Mouse (Mus musculus) liver, embryonic 11.5 days (tissue): ENCODE data around the gene Cfdp1. TPM values are rescaled to one million over a fixed set of nuclear protein-coding genes. Genes with fewer than 3 reads are reported as not detected.

Source experiments
- ATAC-seq: fragments of 200-750 bp; cut with Nextera tagmentation; replicated peaks from 2 replicates; pipeline ENCODE4 v1.8.0; 2017; ENCODE audit warnings: moderate number of reproducible peaks, mild to moderate bottlenecking, moderate TSS enrichment, moderate library complexity; ENCODE audit not compliant: low FRiP score
- DNase-seq: peaks from one replicate; pipeline ENCODE4 v3.0.0-alpha.2; 2017; ENCODE audit warnings: low spot score
- H3K27ac ChIP-seq: fragments of 300-500 bp; sonication (generic); 2 replicates; pipeline ENCODE4 v1.5.1; 2014; ENCODE audit warnings: mild to moderate bottlenecking, low read depth, low read length, control low read depth
- H3K27me3 ChIP-seq: fragments of 300-500 bp; sonication (generic); replicated peaks from 2 replicates; pipeline ENCODE4 v1.6.1; 2014; ENCODE audit warnings: low read length, mixed read lengths; ENCODE audit not compliant: control insufficient read depth, insufficient read depth
- H3K36me3 ChIP-seq: fragments of 300-500 bp; sonication (generic); 2 replicates; pipeline ENCODE4 v1.6.1; 2014; ENCODE audit warnings: mild to moderate bottlenecking, low read length, moderate library complexity, mixed read lengths; ENCODE audit not compliant: control insufficient read depth, insufficient read depth
- H3K4me1 ChIP-seq: fragments of 300-500 bp; sonication (generic); replicated peaks from 2 replicates; pipeline ENCODE4 v1.6.1; 2014; ENCODE audit warnings: low read length, mixed read lengths; ENCODE audit not compliant: control insufficient read depth, insufficient read depth
- H3K4me2 ChIP-seq: fragments of 300-500 bp; sonication (generic); 2 replicates; pipeline ENCODE4 v1.6.1; 2014; ENCODE audit warnings: mild to moderate bottlenecking, control low read depth, moderate library complexity
- H3K4me3 ChIP-seq: fragments of 300-500 bp; sonication (generic); 2 replicates; pipeline ENCODE4 v1.5.1; 2014; ENCODE audit warnings: low read depth, low read length, control low read depth
- H3K9ac ChIP-seq: fragments of 300-500 bp; sonication (generic); 2 replicates; pipeline ENCODE4 v1.6.1; 2014; ENCODE audit warnings: low read depth, low read length, control low read depth
- H3K9me3 ChIP-seq: fragments of 300-500 bp; sonication (generic); 2 replicates; pipeline ENCODE4 v1.6.1; 2016; ENCODE audit warnings: low read length, inconsistent platforms, mixed read lengths; ENCODE audit not compliant: control insufficient read depth
- whole genome bisulfite sequencing: fragments of 180-500 bp; shearing (Covaris S2); extraction: QIAGEN DNeasy Blood & Tissue Kit; methylation state at CpG from one replicate; pipeline ENCODE4 v1.1.7; 2014; 5-methylcytosine and 5-hydroxymethylcytosine counted together
- polyA plus RNA-seq: library from polyadenylated mRNA; unstranded; fragments of >200 nt; fragmentation: Nextera tagmentation; extraction: Ambion mirVana; gene quantifications from 2 replicates; pipeline ENCODE4 v1.2.1, GENCODE M21; 2014

Cfdp1 gene
- polyA plus RNA-seq, 1 experiment from 2014 or later, result 234 TPM

DNA sequence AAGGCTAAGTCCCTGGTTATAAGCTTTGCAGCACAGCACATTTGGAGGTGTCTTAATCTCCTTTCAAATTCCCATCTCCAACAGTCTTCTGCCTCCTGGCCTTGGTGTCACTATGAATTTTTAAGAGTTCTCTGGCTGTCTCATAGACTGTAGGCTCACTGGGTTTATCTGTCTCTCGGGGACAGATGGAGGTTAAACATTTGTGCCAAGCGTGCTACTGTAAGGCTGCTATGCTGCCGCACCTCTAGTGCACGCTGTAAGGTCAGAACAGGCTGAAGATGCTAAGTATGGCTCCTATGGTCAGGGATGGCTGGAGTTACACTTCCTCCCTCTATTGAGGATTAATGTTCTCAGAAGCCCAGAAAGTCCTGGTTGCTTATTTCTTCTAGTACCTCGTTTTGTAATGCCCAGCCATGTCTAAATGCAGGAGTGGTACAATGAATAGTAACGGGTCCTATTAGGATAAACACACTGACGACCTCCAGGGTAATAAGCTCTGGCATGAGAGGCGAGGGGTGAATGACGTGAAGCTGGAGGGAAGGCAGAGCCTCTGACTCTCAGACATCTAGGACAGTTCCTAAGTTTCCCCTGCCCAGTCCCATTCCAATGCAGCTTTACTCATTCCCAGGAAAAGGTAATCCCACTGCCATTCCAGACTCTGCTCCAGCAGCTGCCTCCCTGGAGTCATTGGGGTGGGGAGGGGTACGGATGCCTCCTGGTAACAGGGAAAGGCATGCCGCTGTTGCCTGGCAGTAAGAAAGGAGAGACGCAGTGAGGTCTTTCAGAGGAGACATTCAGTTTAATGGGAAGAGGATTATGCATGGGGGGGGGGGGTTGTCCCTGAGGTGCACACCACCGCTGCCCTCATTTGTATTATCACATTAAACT is 67.1 kb downstream of the Cfdp1 start:
- 76% methylated on average over 13 of the region's 13 CpGs for WGBS
- ATAC-seq, result no peak
- Histone ChIP-seq H3K4me3 (no peak overlapping the region), H3K9me3 (no peaks in the 10 kb centered on the region), H3K27me3 (no peaks in the 10 kb centered on the region), H3K27ac (no peak overlapping the region), H3K4me2 (no peak overlapping the region), H3K4me1 (0 out of 2 replicates have a peak, but pooled peaks cover 7% of the 10 kb centered on the region), H3K9ac (no peak overlapping the region), H3K36me3 (no peaks in the 10 kb centered on the region)
- no peak for DNase-seq

GRCm38 (mm10) chr8:111786116-111786515 is 68.0 kb downstream of the Cfdp1 start:
- H3K4me3 ChIP-seq, result no peak overlapping the region
- no peak overlapping the region for H3K27ac ChIP-seq
- no peak for ATAC-seq
- no peak overlapping the region for H3K4me2 ChIP-seq
- H3K27me3 ChIP-seq, result no peaks in the 10 kb centered on the region
- no peak overlapping the region for H3K9ac ChIP-seq
- no peaks in the 10 kb centered on the region for H3K36me3 ChIP-seq
- WGBS, result 91% methylated on average over 2 of the region's 2 CpGs
- DNase-seq, result no peak
- 0 out of 2 replicates have a peak, but pooled peaks cover 7% of the 10 kb centered on the region for H3K4me1 ChIP-seq
- no peaks in the 10 kb centered on the region for H3K9me3 ChIP-seq

- no peak overlapping the region for H3K4me3 ChIP-seq
- WGBS, result 87% methylated on average over 9 of the region's 9 CpGs
- H3K27me3 ChIP-seq, result no peaks in the 10 kb centered on the region
- H3K9ac ChIP-seq, result no peak overlapping the region
- H3K36me3 ChIP-seq, result peaks cover 2% of the 10 kb centered on the region; the same call in 1 of the 2 replicates
- no peak overlapping the region for H3K27ac ChIP-seq
- H3K9me3 ChIP-seq, result no peaks in the 10 kb centered on the region
- DNase-seq (no peak), ATAC-seq (no peak)
- H3K4me1 ChIP-seq, result 0 out of 2 replicates have a peak, but pooled peaks cover 3% of the 10 kb centered on the region
- H3K4me2 ChIP-seq, result no peak overlapping the region
These were observed 71.3 kb downstream of the Cfdp1 start for GRCm38 (mm10) chr8:111782671-111783394.

GRCm38 (mm10) chr8:111782161-111782560 is 71.9 kb downstream of the Cfdp1 start:
- ATAC-seq (no peak), DNase-seq (no peak)
- Histone ChIP-seq H3K9ac (no peak overlapping the region), H3K9me3 (no peaks in the 10 kb centered on the region), H3K4me2 (no peak overlapping the region), H3K27ac (no peak overlapping the region), H3K36me3 (peaks cover 2% of the 10 kb centered on the region; the same call in 1 of the 2 replicates), H3K4me3 (no peak overlapping the region), H3K27me3 (no peaks in the 10 kb centered on the region), H3K4me1 (no peaks in the 10 kb centered on the region)
- WGBS, result 83% methylated on average over 2 of the region's 2 CpGs

- Histone ChIP-seq H3K4me1 (no peaks in the 10 kb centered on the region), H3K4me2 (no peak overlapping the region), H3K9ac (no peak overlapping the region), H3K9me3 (no peaks in the 10 kb centered on the region), H3K4me3 (no peak overlapping the region), H3K27ac (no peak overlapping the region), H3K27me3 (no peaks in the 10 kb centered on the region), H3K36me3 (peaks cover 2% of the 10 kb centered on the region; the same call in 1 of the 2 replicates)
- no peak for DNase-seq
- no peak for ATAC-seq
- WGBS, result 85% methylated on average over 10 of the region's 10 CpGs
These were observed 73.2 kb downstream of the Cfdp1 start for GRCm38 (mm10) chr8:111780697-111781424.

- Histone ChIP-seq H3K9me3 (no peaks in the 10 kb centered on the region), H3K27ac (no peak overlapping the region), H3K36me3 (peaks cover 5% of the 10 kb centered on the region), H3K4me1 (peaks cover under 1% of the 10 kb centered on the region; the same call in 1 of the 2 replicates), H3K4me3 (no peak overlapping the region), H3K4me2 (no peak overlapping the region), H3K27me3 (no peaks in the 10 kb centered on the region), H3K9ac (no peak overlapping the region)
- 82% methylated on average over 7 of the region's 7 CpGs for WGBS
- DNase-seq (no peak), ATAC-seq (peak; percentile 49; the same call in 1 of the 2 replicates)
These were observed 74.4 kb downstream of the Cfdp1 start for GRCm38 (mm10) chr8:111779690-111780089.

- no peak overlapping the region for H3K9ac ChIP-seq
- no peak overlapping the region for H3K27ac ChIP-seq
These were observed 75.3 kb downstream of the Cfdp1 start for GRCm38 (mm10) chr8:111778801-111779200.

DNA sequence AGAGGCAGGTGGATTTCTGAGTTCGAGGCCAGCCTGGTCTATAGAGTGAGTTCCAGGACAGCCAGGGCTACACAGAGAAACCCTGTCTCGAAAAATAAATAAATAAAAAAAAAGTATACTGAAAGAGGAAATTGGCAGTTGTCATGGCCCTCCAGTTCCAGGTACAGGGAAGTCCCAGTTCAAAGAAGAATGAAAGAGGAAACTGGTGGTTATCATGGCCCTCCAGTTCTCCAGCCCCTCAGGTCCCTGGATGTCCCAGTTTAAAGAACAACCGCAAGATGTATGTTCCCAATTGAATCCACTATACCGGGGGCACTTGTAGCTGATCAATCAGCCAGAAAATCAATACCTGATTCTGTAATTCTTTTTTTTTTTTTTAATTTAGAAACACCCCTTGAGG is 77.6 kb downstream of the Cfdp1 start:
- DNase-seq (no peak), ATAC-seq (no peak)
- no peak overlapping the region for H3K9ac ChIP-seq
- H3K27ac ChIP-seq, result no peak overlapping the region
- WGBS, result 79% methylated on average over 4 of the region's 4 CpGs
- no peaks in the 10 kb centered on the region for H3K27me3 ChIP-seq
- H3K4me1 ChIP-seq, result peaks cover 8% of the 10 kb centered on the region
- peaks cover 10% of the 10 kb centered on the region for H3K36me3 ChIP-seq
- H3K4me3 ChIP-seq, result no peak overlapping the region
- H3K4me2 ChIP-seq, result no peak overlapping the region
- H3K9me3 ChIP-seq, result no peaks in the 10 kb centered on the region

More at GRCm38 (mm10) chr8:111778801-111779200, 75.3 kb downstream of the Cfdp1 start:
- Histone ChIP-seq H3K9me3 (no peaks in the 10 kb centered on the region), H3K27me3 (no peaks in the 10 kb centered on the region), H3K4me1 (peaks cover 8% of the 10 kb centered on the region), H3K36me3 (peaks cover 10% of the 10 kb centered on the region), H3K4me3 (no peak overlapping the region), H3K4me2 (no peak overlapping the region)
- WGBS, result 81% methylated on average over 7 of the region's 7 CpGs
- ATAC-seq, result no peak
- no peak for DNase-seq
